Mouse (Mus musculus) ES-E14 (cell line): ENCODE data around the gene Tmem59l.

Experiments
- CHD2 ChIP-seq: IDR thresholded peaks from 2 replicates; pipeline ENCODE4 v1.6.1; 2014; ENCODE audit warnings: mild to moderate bottlenecking, low read depth, low read length, inconsistent platforms
- HCFC1 ChIP-seq: IDR thresholded peaks from 2 replicates; pipeline ENCODE4 v1.6.1; 2012; ENCODE audit warnings: low read length, inconsistent platforms, borderline replicate concordance; ENCODE audit not compliant: insufficient read depth
- MAFK ChIP-seq: IDR thresholded peaks from 2 replicates; pipeline ENCODE4 v1.6.1; 2014; ENCODE audit warnings: mild to moderate bottlenecking, low read depth, low read length, inconsistent platforms; ENCODE audit not compliant: insufficient read depth
- ZC3H11A ChIP-seq: IDR thresholded peaks from 2 replicates; pipeline ENCODE4 v1.6.1; 2012; ENCODE audit warnings: low read depth, mild to moderate bottlenecking, inconsistent platforms, low read length, borderline replicate concordance
- ZNF384 ChIP-seq: IDR thresholded peaks from 2 replicates; pipeline ENCODE4 v1.6.1; 2012; ENCODE audit warnings: low read depth, low read length, inconsistent platforms

DNA sequence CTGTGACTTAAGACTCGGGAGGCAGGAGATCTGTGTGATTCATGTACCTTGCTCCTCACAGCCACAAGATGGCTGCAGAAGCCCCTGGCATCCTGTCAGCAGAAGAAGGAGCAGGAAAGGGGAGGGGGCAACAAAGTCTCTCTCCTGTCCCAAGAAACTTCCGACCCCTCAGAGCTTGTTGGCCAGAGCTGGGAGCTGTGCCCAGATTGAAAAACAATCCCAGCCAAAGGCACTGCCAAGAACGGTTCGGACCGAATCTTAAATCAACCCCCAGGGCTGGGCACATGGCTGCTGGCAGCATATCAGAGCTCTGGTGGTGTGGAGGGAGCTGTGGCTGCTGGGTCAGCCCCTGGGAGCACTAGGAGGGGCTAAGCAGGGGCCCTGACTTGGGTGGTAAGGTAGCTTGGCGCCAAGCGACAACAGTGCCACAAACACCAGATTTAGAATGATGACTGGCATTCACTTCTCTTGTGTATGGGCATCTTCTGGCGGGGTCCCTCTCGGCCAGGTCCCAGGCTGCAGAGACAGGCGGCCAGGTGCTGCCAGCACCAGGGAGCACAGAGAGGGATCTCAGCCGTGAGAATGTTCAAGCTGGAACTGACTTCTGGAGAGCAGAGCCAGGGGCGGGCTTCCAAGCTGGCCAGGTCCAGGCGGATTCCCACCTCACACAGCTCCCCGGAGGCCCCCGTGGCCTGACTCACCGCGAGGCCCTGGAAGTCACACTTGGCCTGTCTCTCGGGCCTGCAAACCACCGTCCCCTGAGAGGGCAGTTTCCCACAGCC, 39.3 kb downstream of the Tmem59l start:
- TF ChIP-seq MAFK: no peak
- no peak for TF ChIP-seq CHD2
- TF ChIP-seq HCFC1: no peak
- no peak for TF ChIP-seq ZNF384
- no peak for TF ChIP-seq ZC3H11A
